Mouse (Mus musculus) Muller cell, postnatal 12 days (primary cell): ENCODE measurements around the gene Zyg11a.
"Not testable (repeated sequence)": the region's sequence is repeated elsewhere in the genome, so short reads cannot be mapped to it uniquely, and the experiment has no call there.

Experiments used
- DNase-seq: peaks from one replicate; pipeline ENCODE4 v3.0.0-alpha.2; 2015; ENCODE audit errors: inconsistent ontology term

Gene Zyg11a

GRCm38 (mm10) chr4:108144880-108145279, 73.0 kb downstream of the Zyg11a start, which contains the start of gene Scp2:
TSS of gene Scp2 (minus strand) at chr4:108144998.
- DNase-seq: no peak

GRCm38 (mm10) chr4:108143778-108144177, 74.1 kb downstream of the Zyg11a start:
- DNase-seq: no peak

- DNase-seq: not testable (repeated sequence)
These were observed 74.7 kb downstream of the Zyg11a start for GRCm38 (mm10) chr4:108143178-108143577.

- no peak for DNase-seq
These were observed 80.9 kb downstream of the Zyg11a start for GRCm38 (mm10) chr4:108136938-108137337.
